Mouse (Mus musculus) adrenal gland, adult 8-10 months (tissue): ENCODE data around the gene 1700029P11Rik. TPM values are rescaled to one million over a fixed set of nuclear protein-coding genes. Genes with fewer than 3 reads are reported as not detected.

Experiments used
- DNase-seq: peaks from one replicate; pipeline ENCODE4 v3.0.0; 2022
- total RNA-seq, 4 experiments: library from RNA; stranded (reverse); gene quantifications; 2 replicates each; pipeline ENCODE4 v1.2.4; 2022

The 1700029P11Rik gene
- total RNA-seq, 4 experiments from 2014 or later, result not detected

DNA sequence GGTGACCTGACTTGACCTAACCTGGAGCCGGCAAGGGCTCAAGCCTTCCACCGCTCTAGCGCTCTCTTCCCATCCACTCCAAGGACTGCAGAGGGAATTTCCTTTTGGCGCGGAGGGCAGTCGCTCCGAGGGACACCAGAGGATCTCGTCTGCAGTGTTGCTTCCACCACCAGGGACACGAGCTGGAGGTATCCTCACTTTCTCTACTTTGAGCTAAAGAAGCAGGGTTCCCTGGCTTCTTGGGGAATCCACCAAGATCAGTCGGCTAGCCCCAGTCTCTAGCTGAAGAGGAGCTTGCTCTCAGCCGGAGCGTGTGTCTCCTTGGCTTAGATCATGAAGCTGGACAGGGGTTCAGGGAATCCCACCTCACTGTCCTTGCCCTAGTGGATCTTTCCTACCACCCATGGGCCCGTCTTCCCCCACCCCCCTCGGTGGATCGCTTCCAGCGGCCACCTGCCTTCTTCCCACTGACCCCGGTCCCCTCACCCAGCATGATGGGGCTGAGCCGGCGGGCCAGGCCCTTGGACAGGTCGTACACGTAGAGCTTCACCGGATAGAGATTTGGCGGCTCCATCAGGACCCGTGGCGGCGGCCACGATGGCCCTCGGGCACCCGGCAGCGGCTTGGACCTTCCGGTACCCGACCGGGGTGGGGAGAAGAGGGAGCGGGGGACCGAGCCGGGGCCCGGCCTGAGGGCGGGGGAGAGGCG lies 35.2 kb downstream of the 1700029P11Rik start:
- no peak for DNase-seq

GRCm38 (mm10) chr15:82016101-82016808 lies 35.9 kb downstream of the 1700029P11Rik start:
- peak; percentile 99 for DNase-seq

- DNase-seq, result no peak
Measured at GRCm38 (mm10) chr15:82016830-82017229, 36.5 kb downstream of the 1700029P11Rik start.

DNA sequence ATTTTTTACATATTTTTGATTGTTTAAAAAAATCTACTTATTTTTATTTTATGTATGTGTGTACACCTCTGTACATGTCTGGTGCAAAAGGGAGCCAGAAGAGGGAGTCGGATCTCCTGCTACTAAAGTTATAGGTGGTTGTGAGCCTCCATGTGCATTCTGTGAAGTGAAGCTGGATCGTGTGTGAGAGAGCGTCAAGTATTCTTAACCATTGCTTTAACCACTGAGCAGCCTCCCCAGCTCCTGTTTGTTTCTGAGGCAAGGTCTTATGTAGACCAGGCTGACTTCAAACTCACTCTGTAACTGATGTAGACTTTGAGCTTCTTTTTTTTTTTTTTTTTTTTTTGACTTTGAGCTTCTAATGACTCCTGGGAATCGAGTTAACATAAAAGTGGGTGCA lies 37.1 kb downstream of the 1700029P11Rik start:
- DNase-seq, result no peak

- peak; percentile 42 for DNase-seq
Measured at GRCm38 (mm10) chr15:82019288-82019687, 38.9 kb downstream of the 1700029P11Rik start.

- peak; percentile 64 for DNase-seq
Measured at GRCm38 (mm10) chr15:82022535-82023088, 42.3 kb downstream of the 1700029P11Rik start.

- no peak for DNase-seq
Measured at GRCm38 (mm10) chr15:82023965-82024635, 43.8 kb downstream of the 1700029P11Rik start.

- no peak for DNase-seq
Measured at GRCm38 (mm10) chr15:82027276-82027675, 46.9 kb downstream of the 1700029P11Rik start.

GRCm38 (mm10) chr15:82027726-82028125 lies 47.4 kb downstream of the 1700029P11Rik start:
- no peak for DNase-seq

Other genes with a start within 250 kb of the 1700029P11Rik start
- gene Zc3h7b, start 235.5 kb upstream of the 1700029P11Rik start, total RNA-seq, result 100 to 1,000 TPM in 2 of 4 experiments, 10 to 100 TPM in 2; 66.3 to 109 (median 89.1) TPM
- gene Rangap1, start 235.0 kb upstream of the 1700029P11Rik start, total RNA-seq, result 10 to 100 TPM; 53.4 to 70.2 (median 60.6) TPM
- gene Tef, start 178.1 kb upstream of the 1700029P11Rik start, total RNA-seq, result 100 to 1,000 TPM in 3 of 4 experiments, 10 to 100 TPM in 1; 93.1 to 190 (median 160) TPM
- 10 to 100 TPM; 63.9 to 97.0 (median 69.1) TPM for gene Tob2, start 121.7 kb upstream of the 1700029P11Rik start, total RNA-seq
- gene Phf5a, start 108.6 kb upstream of the 1700029P11Rik start, total RNA-seq, result 10 to 100 TPM; 44.2 to 61.3 (median 51.4) TPM
- gene Aco2, start 108.2 kb upstream of the 1700029P11Rik start, total RNA-seq, result 100 to 1,000 TPM; 297 to 630 (median 469) TPM
- 10 to 100 TPM; 27.5 to 39.2 (median 31.5) TPM for gene Polr3h, start 54.3 kb upstream of the 1700029P11Rik start, total RNA-seq
- gene Csdc2, start 43.8 kb upstream of the 1700029P11Rik start, total RNA-seq, result 10 to 100 TPM in 2 of 4 experiments, 1 to 10 TPM in 2; 8.6 to 33.7 (median 19.6) TPM
- 100 to 1,000 TPM in 2 of 4 experiments, 10 to 100 TPM in 2; 71.1 to 132 (median 86.3) TPM for gene Pmm1, start 19.6 kb upstream of the 1700029P11Rik start, total RNA-seq
- 10 to 100 TPM; 64.2 to 93.2 (median 75.4) TPM for gene Xrcc6, start 7.3 kb downstream of the 1700029P11Rik start, total RNA-seq
- gene Desi1, start 53.3 kb downstream of the 1700029P11Rik start, total RNA-seq, result 100 to 1,000 TPM in 2 of 4 experiments, 10 to 100 TPM in 2; 50.8 to 137 (median 93.4) TPM
- 10 to 100 TPM; 77.0 to 94.9 (median 88.2) TPM for gene Snu13, start 67.1 kb downstream of the 1700029P11Rik start, total RNA-seq
- not detected for gene 4930407I10Rik, start 78.6 kb downstream of the 1700029P11Rik start, total RNA-seq
- 1 to 10 TPM in 3 of 4 experiments, under 1 TPM in 1; 0.74 to 4.1 (median 2.4) TPM for gene Mei1, start 89.5 kb downstream of the 1700029P11Rik start, total RNA-seq
- gene Ccdc134, start 147.4 kb downstream of the 1700029P11Rik start, total RNA-seq, result 10 to 100 TPM in 3 of 4 experiments, 1 to 10 TPM in 1; 8.9 to 13.7 (median 12.5) TPM
- 100 to 1,000 TPM in 2 of 4 experiments, 10 to 100 TPM in 2; 83.2 to 144 (median 107) TPM for gene Srebf2, start 166.6 kb downstream of the 1700029P11Rik start, total RNA-seq
- gene Shisa8, start 232.3 kb downstream of the 1700029P11Rik start, total RNA-seq, result under 1 TPM in 3 of 4 experiments, not detected in 1; 0.14 to 0.24 (median 0.17) TPM
- under 1 TPM in 2 of 4 experiments, not detected in 2; 0.45 to 0.92 TPM for gene Tnfrsf13c, start 243.8 kb downstream of the 1700029P11Rik start, total RNA-seq